Mouse (Mus musculus): ENCODE measurements around the gene Secisbp2.

- TF ChIP-seq CTCF (IDR thresholded peaks at IDR 0.05; ENCODE audit: borderline replicate concordance, insufficient read depth, low read length) (no peak), POLR2A (IDR thresholded peaks at IDR 0.05; ENCODE audit: low read depth, low read length) (no peak)
Observed at GRCm38 (mm10) chr13:51628273-51628848, 23.1 kb upstream of the Secisbp2 start.
